Comparison of ENCODE assay signal across 11 mouse cellular contexts in the genomic region with DNA sequence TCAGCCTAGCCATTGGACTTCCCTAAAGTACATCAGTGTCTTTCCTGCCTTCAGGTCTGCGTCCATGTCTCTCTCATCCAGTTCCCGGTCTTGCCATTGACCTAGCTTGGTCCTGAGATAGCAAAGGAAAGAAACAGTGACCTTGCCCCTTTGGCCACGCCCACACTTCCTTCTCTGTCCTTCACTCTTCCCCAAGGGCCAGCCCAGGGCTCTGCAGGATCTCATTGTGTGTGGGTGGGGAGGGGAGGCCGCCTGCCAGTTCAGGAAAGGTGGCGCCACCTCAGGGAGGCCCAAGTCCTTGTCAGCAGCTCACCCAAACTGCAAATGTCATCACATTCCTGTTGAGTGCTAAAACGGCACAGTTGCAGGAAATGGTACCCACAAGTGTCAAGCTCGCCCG.
A peak's percentile ranks its signal among the peaks of the same experiment; 100 is the strongest.
DNase-seq lines count a peak whose midpoint lies in the region; ATAC-seq lines count a peak whose summit lies in the region.
"Had no signal": no experiment of that assay in that cellular context is flagged by ENCODE, and none has a peak within 500 bp of the region (broad histone marks: within the 10 kb centered on the region; RNA-seq: fewer than 3 reads in every experiment).

No protein-coding gene starts in this region.

- no peaks in the 10 kb centered on the region for H3K27me3 ChIP-seq in liver, embryonic 16.5 days (ENCODE audit: control insufficient read depth, insufficient read depth, low read depth, low read length)
- no peaks in the 10 kb centered on the region for H3K27me3 ChIP-seq in forebrain, embryonic 14.5 days (replicated peaks; ENCODE audit: control insufficient read depth, insufficient read depth, low read length)

- H3K4me3 ChIP-seq in liver, embryonic 16.5 days (ENCODE audit: low read depth, low read length): no peak overlapping the region
- no peak overlapping the region for H3K4me3 ChIP-seq in forebrain, embryonic 14.5 days (ENCODE audit: low read depth, low read length)
- H3K4me3 ChIP-seq: limb, embryonic 10.5 days had no signal

- H3K4me2 ChIP-seq in liver, embryonic 16.5 days (ENCODE audit: low read depth, low read length): no peak overlapping the region
- no peak overlapping the region for H3K4me2 ChIP-seq in forebrain, embryonic 14.5 days (ENCODE audit: low read length)

- 18% methylated on average over 8 of the region's 8 CpGs for WGBS in liver, embryonic 16.5 days (ENCODE audit: insufficient replicate concordance)
- WGBS in forebrain, embryonic 14.5 days: 68% methylated on average over 8 of the region's 8 CpGs

- ATAC-seq in granulocyte monocyte progenitor cell, adult 5-6 weeks (replicated peaks; ENCODE audit: poor library complexity, severe bottlenecking): peak; percentile 95
- ATAC-seq in liver, embryonic 16.5 days (ENCODE audit: low read depth): peak; percentile 61
- no peak for ATAC-seq in forebrain, embryonic 14.5 days
- ATAC-seq: forebrain, postnatal 0 days had no signal

- H3K9me3 ChIP-seq in liver, embryonic 16.5 days (replicated peaks; ENCODE audit: control insufficient read depth, low read length): no peaks in the 10 kb centered on the region
- no peaks in the 10 kb centered on the region for H3K9me3 ChIP-seq in forebrain, embryonic 14.5 days (replicated peaks; ENCODE audit: control insufficient read depth, low read length)
- H3K9me3 ChIP-seq: limb, embryonic 10.5 days had no signal

- no peaks in the 10 kb centered on the region for H3K4me1 ChIP-seq in liver, embryonic 16.5 days (ENCODE audit: control insufficient read depth, low read depth, low read length)
- no peaks in the 10 kb centered on the region for H3K4me1 ChIP-seq in forebrain, embryonic 14.5 days (ENCODE audit: control insufficient read depth, insufficient read depth, low read length)

- DNase-seq in adrenal gland, postnatal 10 days: peak; percentile 29
- peak; percentile 58 for DNase-seq in kidney, adult 18-20 months
- DNase-seq in forebrain, embryonic 14.5 days (ENCODE audit: low spot score): no peak
- DNase-seq in right cerebral cortex, adult 18-20 months: no peak
- DNase-seq in urinary bladder, postnatal 10 days (ENCODE audit: low spot score): no peak
- DNase-seq in spleen, postnatal 14 days (ENCODE audit: low spot score in 2 of 2): no peak
- DNase-seq: cerebellum, adult 8-10 months; forebrain, postnatal 0 days had no signal

- no peaks in the 10 kb centered on the region for H3K36me3 ChIP-seq in liver, embryonic 16.5 days (ENCODE audit: control insufficient read depth, insufficient read depth)
- H3K36me3 ChIP-seq in forebrain, embryonic 14.5 days (ENCODE audit: control insufficient read depth, insufficient read depth, low read length): no peaks in the 10 kb centered on the region
- H3K36me3 ChIP-seq: limb, embryonic 10.5 days had no signal

- no peak overlapping the region for H3K9ac ChIP-seq in liver, embryonic 16.5 days (ENCODE audit: low read depth, low read length)
- no peak overlapping the region for H3K9ac ChIP-seq in forebrain, embryonic 14.5 days (ENCODE audit: low read length)
- H3K9ac ChIP-seq: forebrain, postnatal 0 days had no signal

- no peak overlapping the region for H3K27ac ChIP-seq in liver, embryonic 16.5 days (ENCODE audit: low read length)
- no peak overlapping the region for H3K27ac ChIP-seq in forebrain, embryonic 14.5 days (ENCODE audit: low read depth, low read length)
- H3K27ac ChIP-seq: limb, embryonic 10.5 days had no signal

Comparison
In these comparisons a context has a peak if more than half of its experiments do, and no peak if none do; other contexts are left out.
1. DNase-seq: peak in adrenal gland, postnatal 10 days (single experiment) and kidney, adult 18-20 months (single experiment); none in forebrain, embryonic 14.5 days (single experiment), right cerebral cortex, adult 18-20 months (single experiment), urinary bladder, postnatal 10 days (single experiment) and spleen, postnatal 14 days (0 of 2).